Mouse (Mus musculus) thymus, adult 2 months (tissue): ENCODE results near the gene Atoh8. TPM values are rescaled to one million over a fixed set of nuclear protein-coding genes. Genes with fewer than 3 reads are reported as not detected.

Experiments used
- DNase-seq: peaks from one replicate; pipeline ENCODE4 v3.0.0; 2021
- H3K27ac ChIP-seq: fragments of 200-500 bp; 2 replicates; pipeline ENCODE4 v1.5.1; 2012; ENCODE audit warnings: low read length, control low read depth; ENCODE audit not compliant: control insufficient read depth, insufficient read depth
- H3K27me3 ChIP-seq: fragments of 200-500 bp; 2 replicates; pipeline ENCODE4 v1.6.1; 2012; ENCODE audit warnings: mild to moderate bottlenecking, low read length, moderate library complexity, mixed read lengths; ENCODE audit not compliant: control insufficient read depth, insufficient read depth
- H3K36me3 ChIP-seq: fragments of 200-500 bp; 2 replicates; pipeline ENCODE4 v1.6.1; 2012; ENCODE audit warnings: mild to moderate bottlenecking, low read length, moderate library complexity; ENCODE audit not compliant: control insufficient read depth, insufficient read depth
- H3K4me1 ChIP-seq: fragments of 200-500 bp; replicated peaks from 2 replicates; pipeline ENCODE4 v1.6.1; 2012; ENCODE audit warnings: low read length; ENCODE audit not compliant: control insufficient read depth, insufficient read depth
- H3K4me3 ChIP-seq: fragments of 200-500 bp; 2 replicates; pipeline ENCODE4 v1.5.1; 2012; ENCODE audit warnings: mild to moderate bottlenecking, low read length, control low read depth, moderate library complexity; ENCODE audit not compliant: control insufficient read depth, insufficient read depth
- CTCF ChIP-seq: fragments of 200-500 bp; IDR thresholded peaks from 2 replicates; pipeline ENCODE4 v1.5.1; 2012; ENCODE audit warnings: mild to moderate bottlenecking, control low read depth, low read length, moderate library complexity, borderline replicate concordance; ENCODE audit not compliant: control insufficient read depth, poor library complexity, insufficient read depth; ENCODE audit errors: extremely low read depth
- POLR2A ChIP-seq: fragments of 200-500 bp; IDR thresholded peaks from 2 replicates; pipeline ENCODE4 v1.6.1; 2012; ENCODE audit warnings: mild to moderate bottlenecking, low read length, control low read depth, moderate library complexity; ENCODE audit not compliant: control insufficient read depth, poor library complexity, insufficient read depth; ENCODE audit errors: extremely low read depth
- WGBS: fragments of 180-500 bp; shearing (Covaris S2); methylation state at CpG from one replicate; pipeline ENCODE4 v1.1.7; 2018; 5-methylcytosine and 5-hydroxymethylcytosine counted together
- polyA plus RNA-seq: library from polyadenylated mRNA; depleted of rRNA; stranded (reverse); fragments of >200 nt; gene quantifications from 2 replicates; pipeline ENCODE4 v1.2.3, GENCODE M21; 2012; rRNA removed

The Atoh8 gene
- polyA plus RNA-seq, 1 experiment, result 3.8 TPM

GRCm38 (mm10) chr6:72164321-72165275 is 70.8 kb downstream of the Atoh8 start:
- no peak overlapping the region for H3K27ac ChIP-seq
- 23% methylated on average over 20 of the region's 20 CpGs for WGBS

DNA sequence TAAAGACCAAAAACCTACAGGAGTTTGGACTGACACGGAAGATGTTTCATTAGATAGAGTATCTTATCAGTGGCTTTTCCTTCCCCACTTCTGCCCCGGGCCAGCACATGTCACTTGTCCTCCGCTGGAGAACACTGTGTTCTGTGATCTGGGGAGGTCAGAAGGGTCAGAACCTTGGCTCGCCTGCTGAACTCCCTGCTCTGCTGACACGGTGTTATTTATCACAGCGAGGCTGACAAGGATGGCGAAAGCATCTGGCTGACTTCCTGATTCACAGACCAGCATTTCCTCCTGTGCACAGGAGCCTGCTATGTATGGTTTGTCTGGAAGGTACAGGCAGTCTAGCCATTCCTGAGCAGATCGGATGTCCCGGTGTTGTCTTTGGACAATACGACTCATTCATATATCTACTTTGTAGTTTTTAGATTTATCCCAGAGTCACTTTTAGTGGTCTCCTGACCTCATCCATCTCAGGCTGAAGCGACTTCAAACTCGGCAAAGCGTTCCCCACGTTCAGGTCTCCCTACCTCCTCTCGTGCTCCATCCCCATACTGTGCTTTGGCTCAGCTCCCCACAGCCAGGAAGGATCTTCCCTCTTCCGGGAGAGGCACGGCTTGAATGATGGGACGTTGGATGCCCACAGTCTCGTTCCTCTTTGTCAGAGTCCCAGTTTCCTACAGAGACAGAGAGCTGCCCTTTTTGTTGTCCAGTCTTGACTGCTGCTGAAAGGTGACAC is 73.1 kb downstream of the Atoh8 start:
- Histone ChIP-seq H3K27ac (no peak overlapping the region), H3K27me3 (no peaks in the 10 kb centered on the region), H3K4me3 (no peak overlapping the region), H3K4me1 (peaks cover 6% of the 10 kb centered on the region; the same call in 1 of the 2 replicates), H3K36me3 (no peaks in the 10 kb centered on the region)
- TF ChIP-seq CTCF, result no peak
- TF ChIP-seq POLR2A, result no peak
- DNase-seq, result no peak
- 18% methylated on average over 19 of the region's 19 CpGs for WGBS

More at GRCm38 (mm10) chr6:72164321-72165275, 70.8 kb downstream of the Atoh8 start:
- Histone ChIP-seq H3K36me3 (no peaks in the 10 kb centered on the region), H3K4me3 (no peak overlapping the region), H3K4me1 (peaks cover 6% of the 10 kb centered on the region; the same call in 1 of the 2 replicates), H3K27me3 (no peaks in the 10 kb centered on the region)
- DNase-seq, result peak; percentile 78
- peak; percentile 77; the same call in 1 of the 2 replicates for TF ChIP-seq CTCF
- no peak for TF ChIP-seq POLR2A

DNA sequence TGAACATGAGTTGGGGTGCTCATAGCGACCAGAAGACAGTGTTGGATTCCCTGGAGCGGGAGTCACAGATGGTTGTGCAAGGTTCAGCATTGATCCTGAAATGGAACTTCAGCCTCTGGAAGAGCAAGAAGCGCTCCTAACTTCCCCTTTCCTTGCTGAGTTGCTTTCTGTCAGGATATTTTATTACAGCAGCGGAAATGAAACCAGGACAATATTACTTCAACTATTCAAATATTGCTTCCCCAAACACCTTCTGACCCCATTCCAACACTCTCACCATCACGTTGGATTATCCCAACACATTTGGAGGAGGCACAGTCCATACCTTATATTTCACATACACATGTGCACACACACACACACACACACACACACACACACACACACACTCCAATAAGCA is 73.6 kb downstream of the Atoh8 start:
- DNase-seq, result no peak
- Histone ChIP-seq H3K27me3 (no peaks in the 10 kb centered on the region), H3K4me3 (no peak overlapping the region), H3K4me1 (peaks cover 6% of the 10 kb centered on the region; the same call in 1 of the 2 replicates), H3K36me3 (no peaks in the 10 kb centered on the region), H3K27ac (no peak overlapping the region)
- 76% methylated on average over 5 of the region's 5 CpGs for WGBS
- TF ChIP-seq POLR2A (no peak), CTCF (no peak)

- H3K27ac ChIP-seq, result no peak overlapping the region
- DNase-seq, result no peak
- H3K36me3 ChIP-seq, result no peaks in the 10 kb centered on the region
- TF ChIP-seq CTCF (no peak), POLR2A (no peak)
- H3K4me1 ChIP-seq, result peaks cover 6% of the 10 kb centered on the region; the same call in 1 of the 2 replicates
- H3K4me3 ChIP-seq, result no peak overlapping the region
- 96% methylated on average over 3 of the region's 3 CpGs for WGBS
- no peaks in the 10 kb centered on the region for H3K27me3 ChIP-seq
These were observed 74.4 kb downstream of the Atoh8 start for GRCm38 (mm10) chr6:72160991-72161390.

DNA sequence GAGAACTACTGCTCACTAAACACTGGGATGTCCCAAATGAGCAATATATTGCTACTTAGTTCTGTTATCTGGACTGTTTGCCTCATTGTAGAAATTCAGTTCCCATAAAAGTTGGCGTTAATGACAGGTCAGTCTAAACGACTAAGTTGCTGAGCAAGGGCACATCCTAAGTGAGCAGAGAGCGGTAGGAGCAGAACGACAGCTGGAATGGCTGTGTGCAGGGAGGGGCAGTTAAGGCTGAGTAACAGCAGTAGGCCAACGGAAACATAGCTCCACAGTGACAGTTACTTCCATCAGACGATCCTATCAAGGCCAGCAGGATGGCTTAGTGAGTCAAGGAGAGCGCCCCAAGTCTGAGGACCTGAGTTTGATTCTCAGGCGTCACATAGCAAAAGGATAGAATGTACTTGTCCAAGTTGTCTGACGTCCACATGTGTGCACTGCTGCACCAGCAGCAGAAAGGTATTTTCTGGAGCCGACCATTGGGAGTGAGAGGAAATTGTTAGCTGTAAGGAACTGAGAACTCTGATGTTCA is 75.4 kb downstream of the Atoh8 start:
- 96% methylated on average over 10 of the region's 10 CpGs for WGBS
- peaks cover 6% of the 10 kb centered on the region; the same call in 1 of the 2 replicates for H3K4me1 ChIP-seq
- H3K27ac ChIP-seq, result no peak overlapping the region
- H3K4me3 ChIP-seq, result no peak overlapping the region
- DNase-seq, result no peak
- no peak for TF ChIP-seq POLR2A
- no peak for TF ChIP-seq CTCF
- H3K27me3 ChIP-seq, result no peaks in the 10 kb centered on the region
- no peaks in the 10 kb centered on the region for H3K36me3 ChIP-seq

DNA sequence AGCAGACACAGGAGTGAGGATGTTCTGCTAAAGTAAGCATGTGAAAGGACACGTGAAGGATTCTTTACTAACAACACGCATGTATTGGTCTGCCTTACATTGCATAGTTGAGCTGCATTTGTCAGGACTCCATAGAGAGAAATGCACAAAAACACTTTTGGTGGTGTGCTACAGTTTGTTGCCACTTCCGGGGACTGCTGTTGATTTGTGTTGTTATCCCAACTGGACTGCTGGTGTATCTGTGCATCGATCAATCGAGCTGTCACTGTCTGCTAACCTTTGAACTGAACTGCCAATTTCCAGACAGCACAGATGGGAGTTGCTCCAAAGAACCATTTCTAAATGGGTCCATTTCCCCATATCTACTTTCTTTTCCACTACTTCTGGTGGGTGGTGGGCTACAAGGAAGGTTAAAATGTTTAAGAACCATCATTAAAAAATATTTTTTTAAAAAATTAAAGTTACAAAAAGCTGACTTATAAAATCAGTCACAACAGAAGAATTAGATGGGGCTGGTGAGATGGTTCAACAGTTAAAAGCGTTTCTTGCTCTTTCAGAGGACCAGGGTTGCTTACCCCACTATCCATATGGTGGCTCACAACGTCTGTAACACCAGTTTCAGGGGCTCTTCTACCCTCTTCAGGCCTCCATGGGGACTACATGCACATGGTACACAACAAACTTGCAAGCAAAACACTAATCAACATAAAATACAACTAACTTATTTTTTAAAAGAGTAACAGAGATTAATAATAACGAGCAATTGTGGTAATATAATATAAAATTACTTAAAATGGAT is 76.2 kb downstream of the Atoh8 start:
- Histone ChIP-seq H3K36me3 (no peaks in the 10 kb centered on the region), H3K27me3 (no peaks in the 10 kb centered on the region), H3K4me1 (0 out of 2 replicates have a peak, but pooled peaks cover 7% of the 10 kb centered on the region), H3K27ac (no peak overlapping the region), H3K4me3 (no peak overlapping the region)
- 91% methylated on average over 8 of the region's 8 CpGs for WGBS
- DNase-seq, result no peak
- TF ChIP-seq CTCF (no peak), POLR2A (no peak)

Other genes starting within 250 kb of the Atoh8 start
- gene St3gal5, start 138.0 kb downstream of the Atoh8 start, polyA plus RNA-seq, result 4.4 and 5.3 TPM in 2 replicates
- gene Sftpb, start 69.0 kb upstream of the Atoh8 start, polyA plus RNA-seq, result 2.5 and 6.6 TPM in 2 replicates
- gene Usp39, start 109.6 kb upstream of the Atoh8 start, polyA plus RNA-seq, result 35.6 and 40.3 TPM in 2 replicates
- 42.2 and 42.3 TPM in 2 replicates for gene 0610030E20Rik, start 111.7 kb upstream of the Atoh8 start, polyA plus RNA-seq
- 14.4 and 19.4 TPM in 2 replicates for gene Tmem150a, start 119.9 kb upstream of the Atoh8 start, polyA plus RNA-seq
- 90.7 and 98.9 TPM in 2 replicates for gene Rnf181, start 131.4 kb upstream of the Atoh8 start, polyA plus RNA-seq
- gene Vamp5, start 144.9 kb upstream of the Atoh8 start, polyA plus RNA-seq, result 18.2 and 24.0 TPM in 2 replicates
- gene Vamp8, start 155.1 kb upstream of the Atoh8 start, polyA plus RNA-seq, result 104 and 149 TPM in 2 replicates
- 14.0 and 15.3 TPM in 2 replicates for gene Ggcx, start 178.7 kb upstream of the Atoh8 start, polyA plus RNA-seq
- 140 and 162 TPM in 2 replicates for gene Mat2a, start 204.0 kb upstream of the Atoh8 start, polyA plus RNA-seq